Mouse (Mus musculus) stomach, embryonic 16.5 days (tissue): Measurements from ENCODE around the gene Gramd1b. TPM values are rescaled to one million over a fixed set of nuclear protein-coding genes. Genes with fewer than 3 reads are reported as not detected.

ENCODE experiments used
- ATAC-seq: fragments of 200-750 bp; cut with Nextera tagmentation; 2 replicates; pipeline ENCODE4 v1.8.0; 2017; ENCODE audit warnings: moderate number of reproducible peaks, moderate TSS enrichment; ENCODE audit not compliant: insufficient read depth, low FRiP score
- H3K27ac ChIP-seq: fragments of 300-500 bp; sonication (generic); 2 replicates; pipeline ENCODE4 v1.5.1; 2014; ENCODE audit warnings: low read length
- H3K27me3 ChIP-seq: fragments of 300-500 bp; sonication (generic); 2 replicates; pipeline ENCODE4 v1.6.1; 2014; ENCODE audit warnings: low read length, control low read depth, mixed read lengths; ENCODE audit not compliant: control insufficient read depth, insufficient read depth
- H3K36me3 ChIP-seq: fragments of 300-500 bp; sonication (generic); 2 replicates; pipeline ENCODE4 v1.6.1; 2014; ENCODE audit warnings: low read length; ENCODE audit not compliant: control insufficient read depth, insufficient read depth
- H3K4me1 ChIP-seq: fragments of 300-500 bp; sonication (generic); 2 replicates; pipeline ENCODE4 v1.6.1; 2014; ENCODE audit warnings: low read length, control low read depth, mixed read lengths; ENCODE audit not compliant: control insufficient read depth, insufficient read depth
- H3K4me2 ChIP-seq: fragments of 300-500 bp; sonication (generic); 2 replicates; pipeline ENCODE4 v1.6.1; 2014; ENCODE audit warnings: low read depth, low read length, mixed read lengths
- H3K4me3 ChIP-seq: fragments of 300-500 bp; sonication (generic); replicated peaks from 2 replicates; pipeline ENCODE4 v1.5.1; 2014; ENCODE audit warnings: mild to moderate bottlenecking, low read length
- H3K9ac ChIP-seq: fragments of 300-500 bp; sonication (generic); 2 replicates; pipeline ENCODE4 v1.6.1; 2014; ENCODE audit warnings: low read length
- H3K9me3 ChIP-seq: fragments of 300-500 bp; sonication (generic); replicated peaks from 2 replicates; pipeline ENCODE4 v1.6.1; 2016; ENCODE audit warnings: low read length, control low read depth; ENCODE audit not compliant: control insufficient read depth
- WGBS: fragments of 180-500 bp; shearing (Covaris S2); extraction: QIAGEN DNeasy Blood & Tissue Kit; methylation state at CpG from one replicate; pipeline ENCODE4 v1.1.7; 2014; 5-methylcytosine and 5-hydroxymethylcytosine counted together
- polyA plus RNA-seq: library from polyadenylated mRNA; unstranded; fragments of >200 nt; fragmentation: Nextera tagmentation; extraction: Ambion mirVana; gene quantifications from 2 replicates; pipeline ENCODE4 v1.2.1, GENCODE M21; 2015

The Gramd1b gene
- polyA plus RNA-seq, 1 experiment from 2014 or later: 4.9 TPM

DNA sequence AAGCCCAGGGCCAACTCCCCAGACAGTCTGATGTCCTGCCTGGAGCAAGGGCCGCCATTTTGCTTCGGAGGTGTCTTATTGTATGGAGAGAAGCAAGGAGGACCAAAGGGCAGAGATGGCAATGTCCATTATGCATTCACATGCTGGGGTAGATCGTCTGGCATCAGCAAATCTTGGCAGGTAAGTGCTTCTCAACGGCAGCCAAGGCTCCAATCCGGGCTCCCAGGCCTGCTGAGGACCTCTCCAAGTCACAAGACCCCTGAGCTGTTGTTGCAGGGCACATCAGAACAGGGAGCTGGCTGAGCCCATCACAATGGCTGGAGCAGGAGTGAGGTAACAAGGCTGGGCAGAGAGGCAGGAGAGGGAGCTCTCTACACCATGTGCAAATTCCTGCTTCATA lies 237.4 kb downstream of the Gramd1b start:
- Histone ChIP-seq H3K9ac (no peak overlapping the region), H3K27me3 (no peaks in the 10 kb centered on the region), H3K9me3 (no peaks in the 10 kb centered on the region), H3K36me3 (no peaks in the 10 kb centered on the region), H3K4me3 (no peak overlapping the region), H3K4me2 (no peak overlapping the region), H3K4me1 (no peaks in the 10 kb centered on the region), H3K27ac (no peak overlapping the region)
- 85% methylated on average over 5 of the region's 5 CpGs for WGBS
- ATAC-seq: no peak

DNA sequence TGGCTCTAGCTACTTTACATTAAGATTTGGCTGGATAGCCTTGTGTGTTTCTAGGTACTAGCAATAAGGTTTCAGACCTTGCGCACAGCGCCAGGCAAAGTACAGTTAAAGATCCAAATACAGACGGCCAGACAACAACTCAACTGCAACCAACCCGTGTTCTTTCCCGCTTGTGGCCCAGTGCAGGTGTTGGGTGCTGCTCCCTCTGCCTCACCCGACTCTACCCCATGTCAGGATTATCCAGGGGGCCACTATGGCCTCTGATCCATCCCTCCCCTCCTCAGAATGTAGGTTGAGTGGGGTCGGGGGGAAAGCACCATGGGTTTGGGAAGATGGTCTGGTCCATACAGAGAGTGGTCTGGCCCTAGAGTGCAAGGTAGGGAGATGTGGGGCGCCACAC lies 237.9 kb downstream of the Gramd1b start:
- no peak overlapping the region for H3K4me3 ChIP-seq
- no peak for ATAC-seq
- H3K36me3 ChIP-seq: no peaks in the 10 kb centered on the region
- H3K4me2 ChIP-seq: no peak overlapping the region
- H3K27me3 ChIP-seq: no peaks in the 10 kb centered on the region
- no peaks in the 10 kb centered on the region for H3K9me3 ChIP-seq
- no peaks in the 10 kb centered on the region for H3K4me1 ChIP-seq
- H3K27ac ChIP-seq: no peak overlapping the region
- 95% methylated on average over 8 of the region's 8 CpGs for whole genome bisulfite sequencing
- no peak overlapping the region for H3K9ac ChIP-seq

DNA sequence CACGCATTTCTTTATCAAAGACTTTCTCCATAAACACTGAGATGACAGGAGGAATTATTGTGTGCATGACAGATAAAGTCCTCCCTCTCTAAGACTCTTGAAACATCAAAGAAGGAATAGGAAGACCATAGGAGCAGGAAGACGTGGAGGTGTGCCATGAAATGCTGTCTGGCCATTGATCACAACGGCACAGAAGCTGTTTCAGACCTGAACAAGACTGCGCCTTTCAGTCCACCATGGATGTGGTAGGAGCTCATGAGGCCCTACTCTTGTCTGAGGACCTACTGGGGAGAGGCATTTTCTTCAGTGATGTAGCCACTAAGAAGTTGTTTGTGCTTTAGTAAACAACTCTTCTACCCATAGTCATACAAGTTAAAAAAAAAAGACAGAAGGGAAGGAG lies 238.7 kb downstream of the Gramd1b start:
- no peaks in the 10 kb centered on the region for H3K4me1 ChIP-seq
- ATAC-seq: no peak

DNA sequence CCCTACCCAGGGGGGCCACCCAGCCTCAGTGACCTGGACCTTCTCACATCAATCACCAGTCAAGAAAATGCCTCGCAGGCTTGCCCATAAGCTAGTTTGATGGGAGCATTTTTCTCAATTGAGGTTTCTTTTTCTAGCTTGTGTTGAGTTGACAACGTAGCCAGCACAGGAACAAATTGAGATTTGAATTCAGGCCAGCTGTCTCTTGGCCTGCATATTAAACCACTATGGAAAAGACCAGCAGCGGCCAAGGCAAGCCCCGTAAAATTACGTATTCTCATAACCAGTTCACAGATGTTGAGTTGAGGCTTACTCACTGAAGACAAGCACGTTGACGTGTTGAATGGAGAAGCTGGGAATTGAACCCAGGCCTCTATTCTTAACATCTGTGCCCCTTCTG lies 248.2 kb downstream of the Gramd1b start:
- ATAC-seq: no peak
- no peak overlapping the region for H3K4me3 ChIP-seq
- H3K9me3 ChIP-seq: no peaks in the 10 kb centered on the region
- no peaks in the 10 kb centered on the region for H3K4me1 ChIP-seq
- no peaks in the 10 kb centered on the region for H3K27me3 ChIP-seq
- H3K36me3 ChIP-seq: no peaks in the 10 kb centered on the region
- H3K27ac ChIP-seq: no peak overlapping the region
- WGBS: 85% methylated on average over 7 of the region's 7 CpGs
- no peak overlapping the region for H3K9ac ChIP-seq
- H3K4me2 ChIP-seq: no peak overlapping the region

More for the DNA sequence above, 238.7 kb downstream of the Gramd1b start:
- Histone ChIP-seq H3K27ac (no peak overlapping the region), H3K4me3 (no peak overlapping the region), H3K4me2 (no peak overlapping the region), H3K27me3 (no peaks in the 10 kb centered on the region), H3K9ac (no peak overlapping the region), H3K36me3 (no peaks in the 10 kb centered on the region), H3K9me3 (no peaks in the 10 kb centered on the region)
- WGBS: 84% methylated on average over 4 of the region's 4 CpGs

DNA sequence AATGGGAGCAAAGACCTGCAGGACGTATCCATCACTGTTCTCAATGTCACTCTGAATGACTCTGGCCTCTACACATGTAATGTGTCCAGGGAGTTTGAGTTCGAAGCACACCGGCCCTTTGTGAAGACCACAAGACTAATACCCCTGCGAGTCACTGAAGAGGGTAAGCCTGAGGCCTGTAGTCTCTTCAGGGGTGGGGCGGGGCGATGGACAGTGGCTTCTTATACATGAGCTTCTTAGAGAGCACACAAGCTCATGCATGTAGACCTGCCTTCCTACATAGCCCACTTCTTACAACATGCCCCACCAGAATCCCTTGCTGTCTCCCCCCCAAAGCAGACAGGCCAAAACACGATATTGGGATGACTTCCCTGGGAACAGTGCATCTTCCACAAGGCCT lies 251.7 kb downstream of the Gramd1b start:
- Histone ChIP-seq H3K4me2 (no peak overlapping the region), H3K36me3 (no peaks in the 10 kb centered on the region), H3K27me3 (no peaks in the 10 kb centered on the region), H3K4me1 (no peaks in the 10 kb centered on the region), H3K9ac (no peak overlapping the region), H3K4me3 (no peak overlapping the region), H3K27ac (no peak overlapping the region), H3K9me3 (no peaks in the 10 kb centered on the region)
- no peak for ATAC-seq
- WGBS: 92% methylated on average over 7 of the region's 7 CpGs

DNA sequence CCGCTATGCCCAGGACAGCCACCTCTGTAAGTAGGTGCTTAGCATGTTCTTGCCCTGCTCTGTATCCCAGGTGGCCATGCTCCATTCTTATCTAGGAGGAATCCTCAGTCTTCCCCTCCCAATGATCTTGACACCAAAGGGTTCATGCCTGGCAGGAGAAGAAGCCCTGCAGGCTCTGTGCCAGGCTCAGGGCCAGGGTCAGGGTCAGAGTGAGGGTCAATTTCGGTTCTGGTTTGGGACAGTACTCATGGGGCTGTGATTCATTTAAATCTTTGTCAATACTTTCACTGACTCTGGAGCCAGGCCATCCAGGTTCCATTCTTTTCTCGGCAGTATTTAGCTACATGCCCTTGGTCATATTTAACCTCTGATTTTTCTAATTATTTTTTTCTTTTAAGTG lies 253.5 kb downstream of the Gramd1b start:
- Histone ChIP-seq H3K4me2 (no peak overlapping the region), H3K4me3 (no peak overlapping the region), H3K27ac (no peak overlapping the region), H3K9ac (no peak overlapping the region), H3K9me3 (no peaks in the 10 kb centered on the region), H3K4me1 (no peaks in the 10 kb centered on the region), H3K36me3 (no peaks in the 10 kb centered on the region), H3K27me3 (no peaks in the 10 kb centered on the region)
- no peak for ATAC-seq
- 75% methylated on average over 3 of the region's 3 CpGs for whole genome bisulfite sequencing

DNA sequence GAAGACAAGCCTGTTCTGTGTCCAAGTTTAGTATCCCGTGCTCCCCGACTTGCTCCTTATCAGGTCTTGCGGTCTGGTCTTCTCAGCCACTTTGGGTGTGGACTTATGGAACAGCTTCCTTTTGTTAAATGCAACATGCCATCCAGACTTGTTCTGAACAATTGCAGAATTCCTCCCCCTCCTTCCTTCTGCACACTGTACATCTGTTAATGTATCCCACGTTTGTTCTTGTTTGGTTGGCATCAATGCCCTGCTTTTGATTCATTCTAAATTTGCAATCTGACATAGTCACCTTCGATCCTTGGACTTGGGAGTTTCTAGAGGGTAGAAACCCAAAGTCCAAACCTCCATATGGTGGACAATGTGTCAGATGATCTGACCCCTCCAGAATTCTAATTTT lies 255.3 kb downstream of the Gramd1b start:
- Histone ChIP-seq H3K9me3 (no peaks in the 10 kb centered on the region), H3K4me2 (no peak overlapping the region), H3K27me3 (no peaks in the 10 kb centered on the region), H3K4me3 (no peak overlapping the region), H3K27ac (no peak overlapping the region), H3K4me1 (no peaks in the 10 kb centered on the region), H3K36me3 (no peaks in the 10 kb centered on the region), H3K9ac (no peak overlapping the region)
- 81% methylated on average over 5 of the region's 5 CpGs for WGBS
- ATAC-seq: no peak

DNA sequence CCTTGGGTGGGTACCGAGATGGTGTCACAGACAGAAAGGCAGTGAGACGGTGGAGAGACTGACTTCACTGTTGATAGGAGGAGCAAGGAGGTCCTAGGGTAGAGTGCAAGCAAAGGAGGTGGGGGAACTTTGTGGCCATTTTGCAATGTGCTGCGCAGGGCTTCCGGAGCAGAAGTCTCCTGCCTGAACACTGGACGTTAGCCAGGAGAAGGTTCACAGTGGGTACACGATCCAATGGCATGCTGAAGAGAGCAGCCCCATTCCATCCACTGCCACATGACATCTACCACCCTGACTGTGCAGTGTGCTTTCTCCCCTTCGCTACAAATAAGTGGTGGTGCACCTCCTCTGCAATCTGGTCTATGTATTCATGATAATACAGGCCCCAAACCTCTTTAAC lies 258.4 kb downstream of the Gramd1b start:
- Histone ChIP-seq H3K4me2 (no peak overlapping the region), H3K27ac (no peak overlapping the region), H3K36me3 (no peaks in the 10 kb centered on the region), H3K4me3 (no peak overlapping the region), H3K4me1 (peaks cover 12% of the 10 kb centered on the region), H3K9ac (no peak overlapping the region), H3K27me3 (peaks cover 6% of the 10 kb centered on the region; the same call in 1 of the 2 replicates), H3K9me3 (no peaks in the 10 kb centered on the region)
- 81% methylated on average over 7 of the region's 7 CpGs for WGBS
- ATAC-seq: no peak

- 60% methylated on average over 3 of the region's 3 CpGs for WGBS
- H3K4me2 ChIP-seq: no peak overlapping the region
These were observed 260.1 kb downstream of the Gramd1b start for GRCm38 (mm10) chr9:40271075-40271474.

GRCm38 (mm10) chr9:40269880-40270279 lies 261.3 kb downstream of the Gramd1b start:
- ATAC-seq: no peak
- no peaks in the 10 kb centered on the region for H3K9me3 ChIP-seq
- H3K9ac ChIP-seq: no peak overlapping the region
- peaks cover 12% of the 10 kb centered on the region for H3K4me1 ChIP-seq
- H3K36me3 ChIP-seq: no peaks in the 10 kb centered on the region
- 22% methylated on average over 8 of the region's 8 CpGs for WGBS
- H3K4me2 ChIP-seq: no peak overlapping the region; the same call in 1 of the 2 replicates
- H3K27ac ChIP-seq: no peak overlapping the region
- H3K27me3 ChIP-seq: peaks cover 6% of the 10 kb centered on the region; the same call in 1 of the 2 replicates
- H3K4me3 ChIP-seq: no peak overlapping the region

More at GRCm38 (mm10) chr9:40271075-40271474, 260.1 kb downstream of the Gramd1b start:
- no peak for ATAC-seq
- Histone ChIP-seq H3K27me3 (peaks cover 6% of the 10 kb centered on the region; the same call in 1 of the 2 replicates), H3K27ac (no peak overlapping the region), H3K36me3 (no peaks in the 10 kb centered on the region), H3K9ac (no peak overlapping the region), H3K9me3 (no peaks in the 10 kb centered on the region), H3K4me3 (no peak overlapping the region), H3K4me1 (peaks cover 12% of the 10 kb centered on the region)
